Mouse (Mus musculus): Measurements from ENCODE around the gene Gm49450. TPM values are rescaled to one million over a fixed set of nuclear protein-coding genes. Genes with fewer than 3 reads are reported as not detected.
"Not testable (repeated sequence)": the region's sequence is repeated elsewhere in the genome, so short reads cannot be mapped to it uniquely, and the experiment has no call there.

The Gm49450 gene
- polyA plus RNA-seq, 1 experiment from 2014 or later: not detected

DNA sequence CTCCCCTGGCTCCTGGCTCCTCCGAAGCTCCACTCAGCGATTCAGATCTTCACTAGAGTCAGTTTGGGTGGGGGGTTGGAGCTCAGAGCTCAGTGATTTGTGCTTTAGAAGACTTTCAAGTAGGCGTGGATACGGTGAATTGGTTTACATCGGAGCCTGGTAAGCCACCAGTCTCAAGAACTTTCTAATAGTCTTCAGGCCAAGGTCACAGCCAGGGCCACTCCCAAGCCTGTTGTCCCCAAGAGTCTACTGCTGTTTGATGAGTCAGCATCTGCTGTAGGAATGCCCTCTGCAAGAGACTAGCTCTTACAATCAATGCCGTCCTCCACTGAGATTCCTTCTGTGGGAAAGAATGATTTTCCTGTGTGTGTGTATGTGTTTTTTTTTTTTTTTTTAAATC lies 28.7 kb upstream of the Gm49450 start:
- WGBS: 80% methylated on average over 6 of the region's 6 CpGs

DNA sequence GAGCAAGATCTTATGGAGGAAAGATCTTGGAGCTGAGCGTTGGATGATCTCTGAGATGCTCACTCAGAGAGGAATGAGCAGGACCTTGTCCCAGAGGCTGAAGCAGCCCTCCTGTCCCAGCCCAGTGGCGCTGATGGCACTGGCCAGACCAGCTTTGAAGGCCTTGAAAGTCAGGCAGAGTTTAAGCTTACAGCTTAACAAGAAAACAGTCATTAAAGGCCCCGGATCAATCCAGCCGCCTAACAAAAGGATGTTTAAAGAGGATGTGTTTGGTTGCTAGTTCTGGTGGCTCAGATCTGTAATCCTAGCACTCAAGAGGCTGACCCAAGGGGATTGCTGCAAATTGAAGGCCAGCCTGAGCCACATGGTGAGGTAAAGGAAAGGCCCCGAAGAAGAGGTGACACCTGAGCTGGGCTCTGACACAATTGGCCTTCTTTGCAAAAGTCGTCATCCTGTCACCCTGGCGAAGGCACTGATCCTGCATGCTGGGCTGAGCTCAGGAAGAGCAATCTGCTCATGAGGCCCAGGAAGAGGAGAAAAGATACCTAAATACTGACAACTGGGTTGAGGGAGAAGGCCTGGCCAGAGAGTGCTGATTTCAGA lies 26.8 kb upstream of the Gm49450 start:
- Histone ChIP-seq H3K4me1 (peaks cover 26% of the 10 kb centered on the region), H3K4me2 (no peak overlapping the region), H3K9me3 (no peaks in the 10 kb centered on the region), H3K9ac (no peak overlapping the region), H3K27me3 (no peaks in the 10 kb centered on the region), H3K36me3 (no peaks in the 10 kb centered on the region), H3K27ac (no peak overlapping the region), H3K4me3 (no peak overlapping the region)
- WGBS: 51% methylated on average over 7 of the region's 7 CpGs
- ATAC-seq (ENCODE audit: insufficient number of reproducible peaks, low FRiP score, low TSS enrichment, low read depth): no peak

More for the DNA sequence above, 28.7 kb upstream of the Gm49450 start:
- H3K27me3 ChIP-seq: no peaks in the 10 kb centered on the region
- H3K36me3 ChIP-seq: no peaks in the 10 kb centered on the region
- H3K4me2 ChIP-seq: no peak overlapping the region
- no peak overlapping the region for H3K9ac ChIP-seq
- H3K4me3 ChIP-seq: no peak overlapping the region
- H3K9me3 ChIP-seq: no peaks in the 10 kb centered on the region
- ATAC-seq (ENCODE audit: insufficient number of reproducible peaks, low FRiP score, low TSS enrichment, low read depth): no peak
- peaks cover 39% of the 10 kb centered on the region for H3K4me1 ChIP-seq
- no peak overlapping the region for H3K27ac ChIP-seq

DNA sequence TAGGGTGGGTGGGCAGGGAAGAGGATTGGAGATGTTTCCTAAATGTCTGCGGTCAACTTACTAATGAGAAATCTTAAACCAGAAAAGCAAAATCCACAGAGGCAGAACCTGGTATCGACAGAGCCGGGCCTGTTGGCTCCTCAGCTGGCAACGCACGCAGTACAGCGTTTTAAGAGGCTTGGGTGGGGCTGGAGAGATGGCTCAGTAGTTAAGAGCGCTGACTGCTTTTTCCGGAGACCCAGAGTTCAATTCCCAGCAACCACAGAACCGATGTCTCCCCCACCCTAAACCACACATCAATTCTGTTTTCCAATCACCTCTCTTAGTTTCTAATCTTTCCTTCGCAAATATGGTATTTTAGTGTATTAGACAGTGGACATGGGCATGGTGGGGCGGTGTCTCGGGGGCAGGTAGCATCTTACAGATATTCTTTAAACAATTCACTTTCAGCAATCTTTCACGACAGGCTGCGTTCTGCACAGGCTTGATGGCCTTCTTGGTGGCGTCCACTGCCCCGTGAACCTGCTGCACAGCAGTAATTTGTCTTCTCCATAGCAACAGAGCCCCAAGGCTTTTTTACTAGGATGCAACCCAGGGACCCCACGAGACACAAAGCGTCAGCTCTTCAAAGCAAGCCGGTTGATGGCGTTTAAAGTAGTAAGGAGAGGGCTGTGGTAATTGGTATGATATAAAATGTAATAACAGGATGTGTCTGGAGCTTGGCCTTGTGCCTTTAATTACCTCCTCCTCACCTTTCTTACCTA lies 25.2 kb upstream of the Gm49450 start:
- 38% methylated on average over 20 of the region's 20 CpGs for WGBS
- H3K9ac ChIP-seq: no peak overlapping the region
- no peak overlapping the region for H3K4me3 ChIP-seq
- no peaks in the 10 kb centered on the region for H3K36me3 ChIP-seq
- peak overlapping the region; percentile 69; the same call in 1 of the 2 replicates for H3K27ac ChIP-seq
- no peak for ATAC-seq (ENCODE audit: insufficient number of reproducible peaks, low FRiP score, low TSS enrichment, low read depth)
- H3K9me3 ChIP-seq: no peaks in the 10 kb centered on the region
- no peaks in the 10 kb centered on the region for H3K27me3 ChIP-seq
- no peak overlapping the region for H3K4me2 ChIP-seq
- peaks cover 21% of the 10 kb centered on the region for H3K4me1 ChIP-seq

DNA sequence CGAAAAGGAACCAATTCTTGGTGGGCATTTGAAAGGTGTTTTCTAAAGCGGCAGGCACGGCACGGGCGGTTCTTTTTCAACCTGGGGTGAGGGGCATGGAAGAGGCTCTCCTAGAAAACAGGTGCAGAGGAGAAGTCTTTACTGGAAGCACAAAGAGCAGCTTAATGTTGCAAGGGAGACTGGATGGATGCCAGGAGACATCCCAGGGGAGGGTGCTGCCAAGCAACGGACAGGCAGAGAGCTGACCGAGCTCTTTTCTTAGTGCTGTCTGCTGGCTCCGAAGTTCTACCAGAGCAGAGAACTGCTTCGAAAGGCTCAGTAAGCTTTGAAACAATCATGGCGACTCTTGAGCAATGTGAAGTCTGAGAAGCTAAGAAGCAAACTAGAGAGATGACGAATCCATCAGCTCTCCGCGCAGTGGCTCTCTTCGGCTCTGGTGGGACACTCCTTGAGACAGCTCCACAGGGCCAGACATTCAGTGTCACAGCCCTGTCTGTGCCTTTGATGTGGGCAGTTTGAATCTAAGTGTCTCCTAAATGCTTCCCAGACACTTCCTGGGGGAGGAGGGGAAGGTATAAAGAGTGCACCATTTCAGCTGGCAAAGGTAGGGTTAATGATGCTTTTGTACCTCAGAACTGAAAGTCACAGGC lies 24.5 kb upstream of the Gm49450 start:
- Histone ChIP-seq H3K4me3 (no peak overlapping the region), H3K27ac (peak overlapping the region; percentile 69)
- WGBS: 45% methylated on average over 14 of the region's 14 CpGs

DNA sequence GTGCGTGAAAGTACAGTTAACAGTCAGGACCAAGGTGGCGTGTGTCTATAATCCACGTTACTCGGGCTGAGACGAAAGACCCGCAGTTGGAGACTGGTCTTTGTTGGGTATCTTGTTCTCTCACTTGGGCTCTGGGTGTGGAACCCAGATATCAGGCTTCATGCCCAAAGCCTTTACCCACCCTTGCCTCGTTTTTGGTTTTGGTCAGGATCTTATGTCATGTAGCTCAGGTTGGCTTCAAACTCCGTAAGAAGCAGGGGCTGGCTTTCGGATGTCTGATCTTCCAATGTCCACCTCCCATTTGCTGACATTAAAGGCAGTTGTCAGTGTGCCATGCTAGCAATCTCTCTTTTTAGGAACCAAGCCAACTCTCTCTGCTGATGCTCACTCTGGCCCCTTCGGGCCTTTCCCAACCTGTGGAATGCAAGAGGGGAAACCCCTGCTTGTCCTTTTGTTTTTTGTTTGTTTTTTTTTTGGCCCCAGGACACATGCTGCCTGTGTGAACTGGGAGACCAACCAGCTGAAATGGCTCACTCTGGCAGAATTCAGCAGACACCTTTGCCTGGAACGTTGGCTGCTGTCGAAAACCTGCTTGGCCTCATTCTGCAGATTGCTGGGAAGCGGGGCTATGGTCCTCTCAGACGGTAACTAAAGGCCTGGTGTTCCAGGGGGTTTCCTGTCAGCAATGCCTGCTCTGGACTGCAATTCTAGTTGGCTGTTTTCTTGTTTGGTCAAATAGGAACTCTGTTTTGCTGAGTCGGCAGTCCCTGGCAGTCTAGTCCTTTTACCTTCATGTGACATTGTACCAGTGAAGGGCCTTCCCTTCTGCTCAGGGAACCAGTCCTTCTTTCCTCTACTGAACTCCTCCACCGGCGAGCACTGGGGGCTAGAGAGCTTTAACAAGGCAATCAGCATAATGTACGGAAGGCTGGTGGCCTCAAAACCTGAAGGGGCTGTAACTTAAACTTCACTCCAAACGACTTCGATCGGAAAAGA lies 23.7 kb upstream of the Gm49450 start:
- Histone ChIP-seq H3K36me3 (no peaks in the 10 kb centered on the region), H3K4me2 (no peak overlapping the region), H3K4me3 (no peak overlapping the region), H3K9me3 (no peaks in the 10 kb centered on the region), H3K9ac (no peak overlapping the region), H3K27me3 (no peaks in the 10 kb centered on the region), H3K4me1 (peaks cover 21% of the 10 kb centered on the region), H3K27ac (peak overlapping the region; percentile 69)
- 56% methylated on average over 21 of the region's 21 CpGs for WGBS
- ATAC-seq (ENCODE audit: insufficient number of reproducible peaks, low FRiP score, low TSS enrichment, low read depth): no peak

More for the DNA sequence above, 24.5 kb upstream of the Gm49450 start:
- no peaks in the 10 kb centered on the region for H3K36me3 ChIP-seq
- no peaks in the 10 kb centered on the region for H3K9me3 ChIP-seq
- no peaks in the 10 kb centered on the region for H3K27me3 ChIP-seq
- no peak for ATAC-seq (ENCODE audit: insufficient number of reproducible peaks, low FRiP score, low TSS enrichment, low read depth)
- peaks cover 21% of the 10 kb centered on the region for H3K4me1 ChIP-seq
- H3K9ac ChIP-seq: no peak overlapping the region
- 0 out of 2 replicates have a peak overlapping the region, but pooled peaks have one; percentile 3 for H3K4me2 ChIP-seq

DNA sequence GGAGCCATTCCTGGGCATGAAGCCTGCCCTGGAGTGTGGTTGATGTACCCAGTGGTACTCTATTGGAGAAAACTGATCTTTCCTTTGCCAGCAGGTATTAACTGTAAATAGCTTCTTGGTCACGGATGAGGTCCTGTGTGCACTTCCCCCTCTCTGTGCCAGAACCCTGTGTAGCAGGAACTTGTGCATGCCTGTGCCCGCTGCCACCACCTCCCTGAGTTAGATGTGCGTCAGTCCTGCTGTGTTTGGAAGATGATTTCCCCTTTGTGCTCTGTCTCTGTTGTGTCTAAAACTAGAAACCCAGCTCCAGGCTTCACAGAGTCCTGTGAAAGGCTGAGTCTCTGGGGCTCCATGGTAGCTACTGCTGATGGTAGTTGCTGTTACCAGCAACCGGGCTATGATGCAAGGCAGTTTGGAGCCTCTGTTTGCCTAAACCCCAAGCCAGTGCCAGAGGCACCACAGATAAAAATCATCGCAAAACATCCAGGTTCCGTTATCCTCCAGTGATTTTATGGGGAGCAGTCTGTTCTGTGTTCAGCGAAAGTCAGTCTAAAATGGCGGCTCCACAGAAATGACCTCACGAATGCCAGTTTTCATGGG lies 19.8 kb upstream of the Gm49450 start:
- no peaks in the 10 kb centered on the region for H3K36me3 ChIP-seq
- peak overlapping the region; percentile 38; the same call in 1 of the 2 replicates for H3K27ac ChIP-seq
- H3K4me2 ChIP-seq: no peak overlapping the region
- no peak overlapping the region for H3K9ac ChIP-seq
- ATAC-seq (ENCODE audit: insufficient number of reproducible peaks, low FRiP score, low TSS enrichment, low read depth): no peak
- H3K4me3 ChIP-seq: no peak overlapping the region
- no peaks in the 10 kb centered on the region for H3K9me3 ChIP-seq
- H3K4me1 ChIP-seq: peaks cover 29% of the 10 kb centered on the region
- H3K27me3 ChIP-seq: no peaks in the 10 kb centered on the region
- WGBS: 68% methylated on average over 9 of the region's 9 CpGs

DNA sequence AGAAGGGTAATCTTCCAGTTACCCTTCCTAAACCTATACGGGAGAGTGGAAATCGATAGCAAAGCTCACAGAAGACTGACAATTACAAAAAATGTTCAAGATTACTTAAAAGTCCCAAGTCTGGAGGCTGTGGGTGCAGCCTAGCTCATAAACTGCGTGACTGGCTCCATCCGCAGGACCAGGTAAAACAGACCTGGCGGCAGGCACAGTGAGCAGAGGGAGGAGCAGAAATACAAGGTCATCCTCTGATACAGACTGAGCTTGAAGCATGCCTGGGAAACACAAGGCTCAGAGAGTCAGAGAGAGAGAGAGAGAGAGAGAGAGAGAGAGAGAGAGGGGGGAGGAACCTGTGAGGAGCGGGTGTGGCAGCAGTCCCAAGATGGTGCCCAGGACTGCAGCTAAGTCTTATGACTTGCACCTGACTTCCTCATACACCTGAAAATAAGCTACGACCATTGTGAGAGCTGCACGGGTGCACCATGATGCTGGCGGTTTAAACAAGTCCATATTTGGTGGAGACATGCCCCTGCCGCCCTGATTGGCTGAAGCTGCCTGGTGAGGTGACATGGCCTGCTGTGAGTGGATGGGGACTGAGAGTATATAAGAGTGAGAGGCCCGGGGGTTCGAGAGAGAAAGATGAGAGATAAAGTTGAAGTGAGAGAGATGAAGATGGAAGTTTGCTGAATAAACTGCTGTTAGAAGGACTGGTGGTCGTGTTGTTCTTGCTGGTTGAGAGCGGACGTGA lies 18.4 kb upstream of the Gm49450 start:
- H3K9ac ChIP-seq; H3K4me3 ChIP-seq; H3K27me3 ChIP-seq; H3K4me2 ChIP-seq; H3K9me3 ChIP-seq; H3K27ac ChIP-seq; ATAC-seq (ENCODE audit: insufficient number of reproducible peaks, low FRiP score, low TSS enrichment, low read depth); H3K36me3 ChIP-seq: not testable (repeated sequence)
- WGBS: 77% methylated on average over 15 of the region's 15 CpGs
- peaks cover 16% of the 10 kb centered on the region for H3K4me1 ChIP-seq

DNA sequence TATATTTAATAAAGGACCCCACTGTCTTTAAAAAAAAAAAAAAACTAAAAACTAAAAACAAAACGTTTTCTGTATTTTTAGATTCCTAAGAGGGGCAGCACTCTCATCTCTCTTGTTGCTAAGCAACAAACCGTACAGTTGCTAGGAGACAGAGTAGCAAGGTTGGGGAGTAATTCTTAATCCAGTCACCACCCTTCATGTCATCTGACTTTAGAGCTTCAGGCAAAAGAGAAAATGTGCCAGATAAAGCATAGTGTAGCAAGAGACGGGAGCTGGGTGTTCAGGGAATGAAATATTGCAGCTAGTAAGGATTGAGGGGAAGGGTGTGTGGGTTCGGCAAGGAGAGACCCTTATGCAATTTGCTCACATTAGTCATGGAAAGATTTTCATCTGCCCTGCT lies 17.8 kb upstream of the Gm49450 start:
- no peak overlapping the region for H3K27ac ChIP-seq
- WGBS: 29% methylated on average over 4 of the region's 4 CpGs
- ATAC-seq (ENCODE audit: insufficient number of reproducible peaks, low FRiP score, low TSS enrichment, low read depth): no peak

DNA sequence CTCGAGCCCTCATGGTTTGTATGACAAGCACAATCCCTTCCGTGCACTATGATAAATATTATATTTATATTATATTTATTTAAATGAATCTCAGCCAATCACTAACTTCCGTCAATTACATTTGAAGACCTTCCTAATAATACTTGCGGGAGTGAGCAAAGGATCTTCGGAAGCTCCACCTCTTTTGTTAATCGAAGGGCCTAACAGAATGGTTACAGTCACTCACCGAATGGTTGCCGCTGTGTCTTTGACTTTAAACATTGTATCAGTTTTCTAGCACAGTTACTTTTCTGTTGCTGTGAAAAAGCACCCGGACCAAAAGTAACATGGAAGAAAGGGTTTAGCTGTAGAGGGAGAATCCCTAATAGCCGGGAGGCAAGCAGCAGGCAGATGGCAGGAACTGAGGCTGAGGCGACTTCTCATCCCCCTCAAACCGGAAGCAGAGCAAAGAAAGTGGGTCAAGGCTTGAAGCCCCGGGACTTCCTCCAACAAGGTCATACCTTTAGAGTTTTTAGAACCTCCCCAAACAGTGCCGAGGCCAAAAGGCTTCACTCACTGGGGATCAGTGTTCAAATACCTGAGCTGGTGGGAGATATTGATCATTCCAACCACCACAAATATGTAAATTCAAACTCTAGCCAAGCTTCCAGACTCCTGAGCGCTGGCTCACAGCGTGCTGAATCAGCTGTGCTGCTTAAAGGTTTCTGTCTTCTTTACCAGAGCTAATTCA lies 16.2 kb upstream of the Gm49450 start:
- Histone ChIP-seq H3K4me3 (no peak overlapping the region), H3K9me3 (no peaks in the 10 kb centered on the region)

More for the DNA sequence above, 17.8 kb upstream of the Gm49450 start:
- Histone ChIP-seq H3K9ac (no peak overlapping the region), H3K4me1 (peaks cover 16% of the 10 kb centered on the region), H3K36me3 (no peaks in the 10 kb centered on the region), H3K4me2 (no peak overlapping the region), H3K27me3 (no peaks in the 10 kb centered on the region), H3K9me3 (no peaks in the 10 kb centered on the region), H3K4me3 (no peak overlapping the region)

DNA sequence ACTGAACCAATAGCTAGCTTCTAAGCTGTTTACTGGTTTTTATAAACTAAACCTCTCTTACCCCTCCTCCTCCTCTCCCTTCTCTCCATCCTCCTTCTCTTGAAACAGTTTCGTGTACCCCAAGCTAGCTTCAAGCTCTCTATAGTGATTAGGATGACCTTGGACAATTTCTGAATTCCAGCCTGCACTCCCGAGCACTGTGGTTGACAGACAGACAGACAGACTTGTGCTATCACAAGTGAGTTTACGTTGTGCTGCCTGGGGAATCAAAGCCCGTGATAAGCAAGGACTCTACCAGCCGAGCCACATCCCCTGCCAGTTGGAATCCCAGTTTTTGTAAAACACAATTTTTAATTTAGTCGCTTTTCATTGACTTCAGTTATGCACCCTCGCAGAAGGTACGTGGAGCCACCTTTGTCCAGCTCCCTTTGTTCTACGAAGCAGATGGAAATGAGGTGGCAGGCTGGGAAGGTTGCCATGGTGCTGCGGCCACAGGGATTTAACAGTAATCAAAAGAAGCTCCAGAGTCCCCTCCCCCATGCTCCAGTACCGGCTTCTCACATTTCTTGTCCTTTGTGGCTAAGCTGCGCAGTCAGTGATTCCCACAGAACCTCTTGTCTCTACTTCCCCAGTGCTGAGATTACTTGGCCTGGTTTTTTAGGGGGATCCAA lies 15.5 kb upstream of the Gm49450 start:
- Histone ChIP-seq H3K9me3 (no peaks in the 10 kb centered on the region), H3K4me3 (no peak overlapping the region), H3K4me2 (no peak overlapping the region), H3K27ac (peak overlapping the region; percentile 51), H3K27me3 (no peaks in the 10 kb centered on the region), H3K9ac (no peak overlapping the region), H3K4me1 (peaks cover 16% of the 10 kb centered on the region), H3K36me3 (no peaks in the 10 kb centered on the region)
- ATAC-seq (ENCODE audit: insufficient number of reproducible peaks, low FRiP score, low TSS enrichment, low read depth): no peak
- 22% methylated on average over 12 of the region's 12 CpGs for WGBS

More for the DNA sequence above, 16.2 kb upstream of the Gm49450 start:
- Histone ChIP-seq H3K36me3 (no peaks in the 10 kb centered on the region), H3K4me1 (peaks cover 16% of the 10 kb centered on the region), H3K9ac (no peak overlapping the region), H3K4me2 (no peak overlapping the region), H3K27ac (peak overlapping the region; percentile 62), H3K27me3 (no peaks in the 10 kb centered on the region)
- ATAC-seq (ENCODE audit: insufficient number of reproducible peaks, low FRiP score, low TSS enrichment, low read depth): no peak
- 25% methylated on average over 16 of the region's 16 CpGs for WGBS
